Mouse (Mus musculus): ENCODE results near the gene Wipi2.

DNA sequence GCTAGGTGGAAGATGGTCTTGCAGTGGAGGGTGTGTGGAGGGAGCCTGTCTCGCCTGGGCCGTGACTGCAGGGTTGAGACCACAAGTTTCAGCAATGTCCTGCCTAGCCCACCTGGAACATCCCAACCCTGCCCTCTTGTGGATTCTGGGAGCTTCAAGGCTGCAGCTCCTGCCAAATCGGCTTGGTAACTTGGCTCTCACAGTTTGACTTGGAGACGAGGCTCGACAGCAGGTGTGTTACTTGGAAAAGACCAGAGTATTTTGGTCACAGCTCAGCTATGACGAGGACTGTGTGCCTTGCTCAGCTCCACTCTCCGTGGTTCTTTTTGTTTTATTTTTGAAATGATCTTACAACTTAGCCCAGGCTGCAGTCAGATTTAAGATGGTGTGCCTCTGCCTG, 42.2 kb downstream of the Wipi2 start:
- TF ChIP-seq POLR2A (IDR thresholded peaks at IDR 0.05; ENCODE audit: borderline replicate concordance, control insufficient read depth, low read depth, low read length) (no peak), CTCF (IDR thresholded peaks at IDR 0.05; ENCODE audit: control insufficient read depth, insufficient read depth, low read length) (no peak)
